7 mouse cellular contexts compared by ENCODE assay signal in the genomic region with DNA sequence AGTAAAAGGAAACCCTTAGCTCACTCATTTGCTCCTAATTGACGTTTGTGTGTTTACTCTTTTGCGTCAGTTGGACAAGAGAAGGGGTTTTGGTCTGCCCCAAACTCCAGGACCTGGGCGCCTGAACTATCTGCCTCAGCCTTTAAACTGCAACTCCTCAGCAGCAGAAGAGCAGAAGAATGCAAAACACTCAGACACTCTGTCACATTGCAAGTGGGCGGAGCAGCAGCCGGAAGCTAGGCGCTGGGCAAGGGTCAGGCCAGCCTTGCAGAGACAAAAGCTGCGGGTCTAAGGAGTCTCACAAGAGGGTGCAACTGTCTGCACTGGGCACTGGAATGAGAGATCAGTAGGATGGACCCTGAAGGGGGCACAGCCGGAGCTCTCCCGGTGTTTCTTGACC. TPM values are rescaled to one million over a fixed set of nuclear protein-coding genes. Genes with fewer than 3 reads are reported as not detected.
DNase-seq lines count a peak whose midpoint lies in the region; TF ChIP-seq lines count a peak whose summit lies in the region.

No protein-coding gene starts in this region.

- H3K4me1 ChIP-seq in liver, adult 2 months (ENCODE audit: control insufficient read depth, insufficient read depth, low read length), result peaks cover 2% of the 10 kb centered on the region; the same call in 1 of the 2 replicates

- peak overlapping the region; percentile 15; the same call in 1 of the 2 replicates for H3K27ac ChIP-seq in liver, adult 2 months (replicated peaks; ENCODE audit: insufficient read depth, low read depth, low read length)

- no peaks in the 10 kb centered on the region for H3K27me3 ChIP-seq in liver, adult 2 months (ENCODE audit: control insufficient read depth, insufficient read depth, low read length)

- TF ChIP-seq POLR2A in liver, adult 2 months (IDR thresholded peaks at IDR 0.05; ENCODE audit: extremely low read depth, insufficient read depth, low read length), result no peak

- 19% methylated on average over 9 of the region's 9 CpGs for WGBS in liver, adult 2 months

- peak overlapping the region; percentile 25 for H3K4me3 ChIP-seq in liver, adult 2 months (ENCODE audit: insufficient read depth, low read depth, low read length)

- no peak for TF ChIP-seq CTCF in liver, adult 2 months (IDR thresholded peaks at IDR 0.05; ENCODE audit: low read depth, low read length)

- H3K9ac ChIP-seq in liver, adult 2 months (ENCODE audit: low read depth, low read length), result peak overlapping the region; percentile 34; the same call in 1 of the 2 replicates

- H3K36me3 ChIP-seq in liver, adult 2 months (ENCODE audit: control insufficient read depth, insufficient read depth, low read length), result no peaks in the 10 kb centered on the region

- H3K79me2 ChIP-seq in liver, adult 2 months (ENCODE audit: control insufficient read depth, insufficient read depth, low read length), result peaks cover 4% of the 10 kb centered on the region; the same call in 1 of the 2 replicates

- peak; percentile 37 for DNase-seq in urinary bladder, postnatal 14 days (ENCODE audit: low spot score)
- no peak for DNase-seq in urinary bladder, adult 2 months (ENCODE audit: low spot score)
- DNase-seq in heart, postnatal 4 days, result peak; percentile 25
- peak; percentile 57 for DNase-seq in liver, adult 2 months (ENCODE audit: extremely low read depth, low read depth, low spot score)
- DNase-seq in retina, postnatal 1 day, result peak; percentile 46
- no peak for DNase-seq in cerebellum, postnatal 10 days
- DNase-seq in right cerebral cortex, postnatal 36 days (ENCODE audit: low spot score in 2 of 2), result no peak

RNA-seq across cellular contexts. Expression of gene Plekha7, which starts 1.3 kb away (rescaled TPM):
- polyA plus RNA-seq in urinary bladder, adult 2 months (2012; rRNA removed), result 18.4 and 21.4 TPM in 2 replicates
- 10 to 100 TPM; 19.5 to 24.9 TPM for total RNA-seq in heart, postnatal 4 days (2021)
- total RNA-seq in liver, adult 2 months (2014; rRNA removed), result 2.2 and 2.3 TPM in 2 replicates
- polyA plus RNA-seq in liver, adult 2 months (2012; rRNA removed), result 2.7 and 2.9 TPM in 2 replicates

RNA-seq across cellular contexts. Expression of gene Rps13, which starts 24.5 kb away (rescaled TPM):
- polyA plus RNA-seq in urinary bladder, adult 2 months (2012; rRNA removed), result 1,159 and 1,205 TPM in 2 replicates
- total RNA-seq in heart, postnatal 4 days (2021), result 100 to 1,000 TPM; 450 to 451 TPM
- 125 and 171 TPM in 2 replicates for total RNA-seq in liver, adult 2 months (2014; rRNA removed)
- polyA plus RNA-seq in liver, adult 2 months (2012; rRNA removed), result 107 and 198 TPM in 2 replicates

Comparison
In these comparisons a context has a peak if more than half of its experiments do, and no peak if none do; other contexts are left out.
1. DNase-seq: peak in urinary bladder, postnatal 14 days (single experiment), heart, postnatal 4 days (single experiment), liver, adult 2 months (single experiment) and retina, postnatal 1 day (single experiment); none in urinary bladder, adult 2 months (single experiment), cerebellum, postnatal 10 days (0 of 2) and right cerebral cortex, postnatal 36 days (0 of 2).